In genomic region chr12:33010026-33010425, GRCm38 (mm10) we compare ENCODE assay signal across 9 mouse cellular contexts. TPM values are rescaled to one million over a fixed set of nuclear protein-coding genes. Genes with fewer than 3 reads are reported as not detected.
DNase-seq lines count a peak whose midpoint lies in the region; ATAC-seq and TF ChIP-seq lines count a peak whose summit lies in the region.
"Had no signal": no experiment of that assay in that cellular context is flagged by ENCODE, and none has a peak within 500 bp of the region (broad histone marks: within the 10 kb centered on the region; RNA-seq: fewer than 3 reads in every experiment).

No protein-coding gene starts in this region.

- peak; percentile 43 for DNase-seq in hindbrain, postnatal 0 days (ENCODE audit: low spot score)
- DNase-seq in hindbrain, embryonic 10.5 days (ENCODE audit: low spot score) = no peak
- DNase-seq in ES-CJ7 (ENCODE audit: low read depth, low spot score) (peak; percentile 60), MN1 (ENCODE audit: low spot score) (no peak)
- peak; percentile 71 for DNase-seq in lung, postnatal 25 days (ENCODE audit: low spot score)
- peak; percentile 73 for DNase-seq in stomach, postnatal 0 days (ENCODE audit: low spot score)

- H3K4me2 ChIP-seq in hindbrain, postnatal 0 days (ENCODE audit: low read depth, low read length) = no peak overlapping the region
- H3K4me2 ChIP-seq in intestine, embryonic 16.5 days (ENCODE audit: low read depth, low read length) = no peak overlapping the region
- H3K4me2 ChIP-seq in stomach, postnatal 0 days (replicated peaks; ENCODE audit: low read depth) = no peak overlapping the region
- H3K4me2 ChIP-seq: embryonic facial prominence, embryonic 12.5 days had no signal

- no peak for TF ChIP-seq POLR2A in cortical plate, adult 2 months (IDR thresholded peaks at IDR 0.05; ENCODE audit: extremely low read depth, insufficient read depth, low read length)

- H3K27ac ChIP-seq in hindbrain, postnatal 0 days = no peak overlapping the region
- no peak overlapping the region for H3K27ac ChIP-seq in hindbrain, embryonic 10.5 days
- no peak overlapping the region for H3K27ac ChIP-seq in cortical plate, adult 2 months (ENCODE audit: insufficient read depth, low read length)
- H3K27ac ChIP-seq in intestine, embryonic 16.5 days (ENCODE audit: low read length) = no peak overlapping the region
- no peak overlapping the region for H3K27ac ChIP-seq in stomach, postnatal 0 days (replicated peaks)
- H3K27ac ChIP-seq: embryonic facial prominence, embryonic 12.5 days had no signal

- ATAC-seq in hindbrain, postnatal 0 days = peak; percentile 38; the same call in 1 of the 2 replicates
- ATAC-seq in intestine, embryonic 16.5 days = peak; percentile 49; the same call in 1 of the 2 replicates
- ATAC-seq in stomach, postnatal 0 days (ENCODE audit: low FRiP score, low TSS enrichment) = peak; percentile 70

- H3K27me3 ChIP-seq in hindbrain, postnatal 0 days (ENCODE audit: insufficient read depth, low read length) = no peaks in the 10 kb centered on the region
- H3K27me3 ChIP-seq in hindbrain, embryonic 10.5 days (ENCODE audit: insufficient read depth, poor library complexity, severe bottlenecking) = no peaks in the 10 kb centered on the region
- no peaks in the 10 kb centered on the region for H3K27me3 ChIP-seq in intestine, embryonic 16.5 days (replicated peaks; ENCODE audit: control insufficient read depth, insufficient read depth, low read length)
- no peaks in the 10 kb centered on the region for H3K27me3 ChIP-seq in stomach, postnatal 0 days (ENCODE audit: control insufficient read depth, insufficient read depth, low read length)
- H3K27me3 ChIP-seq: embryonic facial prominence, embryonic 12.5 days had no signal

- no peaks in the 10 kb centered on the region for H3K9me3 ChIP-seq in hindbrain, postnatal 0 days (ENCODE audit: low read length)
- no peaks in the 10 kb centered on the region for H3K9me3 ChIP-seq in hindbrain, embryonic 10.5 days
- no peaks in the 10 kb centered on the region for H3K9me3 ChIP-seq in intestine, embryonic 16.5 days (ENCODE audit: control insufficient read depth, low read length)
- H3K9me3 ChIP-seq in stomach, postnatal 0 days (ENCODE audit: control insufficient read depth, low read length) = no peaks in the 10 kb centered on the region
- H3K9me3 ChIP-seq: embryonic facial prominence, embryonic 12.5 days had no signal

- no peak overlapping the region for H3K4me3 ChIP-seq in hindbrain, postnatal 0 days (ENCODE audit: low read length)
- no peak overlapping the region for H3K4me3 ChIP-seq in hindbrain, embryonic 10.5 days
- H3K4me3 ChIP-seq in cortical plate, adult 2 months (ENCODE audit: insufficient read depth, low read length) = no peak overlapping the region
- H3K4me3 ChIP-seq in intestine, embryonic 16.5 days (ENCODE audit: low read length) = no peak overlapping the region
- H3K4me3 ChIP-seq in stomach, postnatal 0 days (ENCODE audit: low read depth, low read length) = no peak overlapping the region
- H3K4me3 ChIP-seq: embryonic facial prominence, embryonic 12.5 days had no signal

- no peaks in the 10 kb centered on the region for H3K4me1 ChIP-seq in hindbrain, postnatal 0 days (ENCODE audit: insufficient read depth, low read length)
- H3K4me1 ChIP-seq in hindbrain, embryonic 10.5 days (replicated peaks) = 0 out of 2 replicates have a peak, but pooled peaks cover 8% of the 10 kb centered on the region
- no peaks in the 10 kb centered on the region for H3K4me1 ChIP-seq in cortical plate, adult 2 months (ENCODE audit: control insufficient read depth, insufficient read depth, low read length)
- H3K4me1 ChIP-seq in intestine, embryonic 16.5 days (ENCODE audit: control insufficient read depth, insufficient read depth, low read length) = peaks cover 10% of the 10 kb centered on the region
- peaks cover 5% of the 10 kb centered on the region; the same call in 1 of the 2 replicates for H3K4me1 ChIP-seq in stomach, postnatal 0 days (replicated peaks; ENCODE audit: control insufficient read depth, insufficient read depth)

- TF ChIP-seq EP300 in stomach, postnatal 0 days (optimal IDR thresholded peaks at IDR 0.05) = no peak

- whole genome bisulfite sequencing in hindbrain, postnatal 0 days = 50% methylated on average over 3 of the region's 3 CpGs
- 42% methylated on average over 3 of the region's 3 CpGs for WGBS in hindbrain, embryonic 10.5 days
- 39% methylated on average over 3 of the region's 3 CpGs for WGBS in intestine, embryonic 16.5 days
- 39% methylated on average over 3 of the region's 3 CpGs for WGBS in stomach, postnatal 0 days

- no peak overlapping the region for H3K9ac ChIP-seq in hindbrain, postnatal 0 days (replicated peaks; ENCODE audit: low read length)
- no peak overlapping the region for H3K9ac ChIP-seq in intestine, embryonic 16.5 days (ENCODE audit: low read depth, low read length)
- H3K9ac ChIP-seq in stomach, postnatal 0 days (ENCODE audit: low read length) = no peak overlapping the region
- H3K9ac ChIP-seq: embryonic facial prominence, embryonic 12.5 days had no signal

- TF ChIP-seq CTCF in hindbrain, postnatal 0 days (IDR thresholded peaks at IDR 0.05; ENCODE audit: low read depth) = peak; percentile 66
- peak; percentile 81 for TF ChIP-seq CTCF in cortical plate, adult 2 months (IDR thresholded peaks at IDR 0.05; ENCODE audit: extremely low read depth, insufficient read depth, low read length)
- peak; percentile 87 for TF ChIP-seq CTCF in stomach, postnatal 0 days (IDR thresholded peaks at IDR 0.05; ENCODE audit: low read depth)

- no peaks in the 10 kb centered on the region for H3K36me3 ChIP-seq in hindbrain, postnatal 0 days (ENCODE audit: insufficient read depth, low read length)
- no peaks in the 10 kb centered on the region for H3K36me3 ChIP-seq in hindbrain, embryonic 10.5 days
- no peaks in the 10 kb centered on the region for H3K36me3 ChIP-seq in intestine, embryonic 16.5 days (ENCODE audit: control insufficient read depth, insufficient read depth, low read length)
- H3K36me3 ChIP-seq in stomach, postnatal 0 days (ENCODE audit: control insufficient read depth, insufficient read depth, low read length) = no peaks in the 10 kb centered on the region
- H3K36me3 ChIP-seq: embryonic facial prominence, embryonic 12.5 days had no signal

RNA-seq across cellular contexts. Expression of gene Sypl, which starts 56.3 kb away (rescaled TPM):
- 21.5 and 22.6 TPM in 2 replicates for total RNA-seq in hindbrain, postnatal 0 days (2014; rRNA removed)
- polyA plus RNA-seq in hindbrain, postnatal 0 days (2015; fragmentation: Nextera tagmentation; extraction: Ambion mirVana) = 46.8 and 48.3 TPM in 2 replicates
- polyA plus RNA-seq in hindbrain, embryonic 10.5 days (2016; fragmentation: Nextera tagmentation; extraction: Ambion mirVana) = 40.9 and 48.8 TPM in 2 replicates
- 44.7 and 48.2 TPM in 2 replicates for polyA plus RNA-seq in cortical plate, adult 2 months (2012; rRNA removed)
- 168 and 172 TPM in 2 replicates for polyA plus RNA-seq in intestine, embryonic 16.5 days (2015; fragmentation: Nextera tagmentation; extraction: Ambion mirVana)
- polyA plus RNA-seq in stomach, postnatal 0 days (2015; fragmentation: Nextera tagmentation; extraction: Ambion mirVana) = 172 and 177 TPM in 2 replicates

Comparison
In these comparisons a context has a peak if more than half of its experiments do, and no peak if none do; other contexts are left out.
1. DNase-seq: peak in hindbrain, postnatal 0 days (single experiment), ES-CJ7 (single experiment), lung, postnatal 25 days (single experiment) and stomach, postnatal 0 days (single experiment); none in hindbrain, embryonic 10.5 days (single experiment) and MN1 (single experiment).
2. Peak in every context shown above with its lines, with median percentiles within 50 percentile points of each other: ATAC-seq and CTCF ChIP-seq.